Mouse (Mus musculus) embryonic facial prominence, embryonic 11.5 days (tissue): ENCODE results near the gene Capg. TPM values are rescaled to one million over a fixed set of nuclear protein-coding genes. Genes with fewer than 3 reads are reported as not detected.

Experiments used
- ATAC-seq: fragments of 200-750 bp; cut with Nextera tagmentation; replicated peaks from 2 replicates; pipeline ENCODE4 v1.8.0; 2017; ENCODE audit warnings: low read depth; ENCODE audit not compliant: insufficient number of reproducible peaks, low FRiP score, low TSS enrichment
- DNase-seq: peaks from one replicate; pipeline ENCODE4 v3.0.0-alpha.2; 2015; ENCODE audit warnings: low spot score
- H3K27ac ChIP-seq: fragments of 300-500 bp; sonication (generic); replicated peaks from 2 replicates; pipeline ENCODE4 v1.5.1; 2014; ENCODE audit warnings: mild to moderate bottlenecking, low read depth, low read length, control low read depth
- H3K27me3 ChIP-seq: fragments of 300-500 bp; sonication (generic); 2 replicates; pipeline ENCODE4 v1.6.1; 2014; ENCODE audit warnings: mild to moderate bottlenecking, low read length, moderate library complexity, mixed read lengths; ENCODE audit not compliant: control insufficient read depth, insufficient read depth
- H3K36me3 ChIP-seq: fragments of 300-500 bp; sonication (generic); replicated peaks from 2 replicates; pipeline ENCODE4 v1.6.1; 2014; ENCODE audit warnings: low read depth, mild to moderate bottlenecking, low read length, moderate library complexity, mixed read lengths; ENCODE audit not compliant: control insufficient read depth, insufficient read depth
- H3K4me1 ChIP-seq: fragments of 300-500 bp; sonication (generic); 2 replicates; pipeline ENCODE4 v1.6.1; 2014; ENCODE audit warnings: low read length, mixed read lengths; ENCODE audit not compliant: control insufficient read depth, insufficient read depth
- H3K4me2 ChIP-seq: fragments of 300-500 bp; sonication (generic); 2 replicates; pipeline ENCODE4 v1.6.1; 2014; ENCODE audit warnings: low read depth, mild to moderate bottlenecking, control low read depth, low read length, moderate library complexity
- H3K4me3 ChIP-seq: fragments of 300-500 bp; sonication (generic); 2 replicates; pipeline ENCODE4 v1.5.1; 2014; ENCODE audit warnings: low read depth, low read length, control low read depth
- H3K9ac ChIP-seq: fragments of 300-500 bp; sonication (generic); replicated peaks from 2 replicates; pipeline ENCODE4 v1.6.1; 2014; ENCODE audit warnings: mild to moderate bottlenecking, control low read depth, low read length
- H3K9me3 ChIP-seq: fragments of 300-500 bp; sonication (generic); replicated peaks from 2 replicates; pipeline ENCODE4 v1.6.1; 2016; ENCODE audit warnings: mild to moderate bottlenecking, low read length, inconsistent platforms, mixed read lengths; ENCODE audit not compliant: control insufficient read depth
- WGBS: fragments of 180-500 bp; shearing (Covaris S2); extraction: QIAGEN DNeasy Blood & Tissue Kit; methylation state at CpG from one replicate; pipeline ENCODE4 v1.1.7; 2014; 5-methylcytosine and 5-hydroxymethylcytosine counted together
- polyA plus RNA-seq: library from polyadenylated mRNA; unstranded; fragments of >200 nt; fragmentation: Nextera tagmentation; extraction: Ambion mirVana; gene quantifications from 2 replicates; pipeline ENCODE4 v1.2.1, GENCODE M21; 2014

Gene Capg
- polyA plus RNA-seq, 1 experiment from 2014 or later: 17.5 TPM

GRCm38 (mm10) chr6:72550025-72550424, 5.8 kb downstream of the Capg start:
- Histone ChIP-seq H3K27ac (no peak overlapping the region), H3K27me3 (no peaks in the 10 kb centered on the region)
- no peak for DNase-seq

DNA sequence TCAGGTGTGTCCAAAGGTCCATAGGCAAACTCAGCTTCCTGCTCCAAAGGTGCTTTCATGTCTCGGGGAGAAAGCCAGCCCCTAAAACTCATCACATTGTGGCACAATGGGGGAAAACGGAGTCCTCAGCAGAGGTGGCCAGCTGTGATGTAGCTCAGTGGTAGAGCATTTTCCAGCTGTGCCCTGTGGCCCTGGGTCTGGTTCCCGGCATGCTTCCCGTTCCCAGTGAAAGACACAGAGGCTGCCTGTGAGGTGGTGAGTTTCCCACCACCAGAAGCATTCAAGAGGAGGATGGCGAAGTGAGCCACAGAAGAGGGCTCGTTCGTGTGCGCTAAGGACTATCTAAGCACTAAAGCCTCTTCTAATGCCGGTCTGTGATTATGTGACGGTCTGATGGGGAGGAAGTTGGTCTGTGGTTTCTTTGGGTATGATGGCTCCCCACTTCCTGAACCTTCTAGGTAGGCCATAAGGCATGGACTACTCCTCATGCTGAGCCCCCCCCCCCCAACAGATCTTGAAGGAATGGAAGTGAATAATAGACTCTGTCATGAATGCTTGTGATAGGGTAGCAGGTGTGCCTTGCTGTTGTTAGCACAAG, 6.4 kb downstream of the Capg start:
- Histone ChIP-seq H3K4me2 (no peak overlapping the region), H3K4me1 (peaks cover 3% of the 10 kb centered on the region; the same call in 1 of the 2 replicates), H3K9ac (no peak overlapping the region), H3K4me3 (no peak overlapping the region), H3K36me3 (no peaks in the 10 kb centered on the region), H3K27ac (no peak overlapping the region), H3K27me3 (no peaks in the 10 kb centered on the region), H3K9me3 (no peaks in the 10 kb centered on the region)
- DNase-seq (no peak), ATAC-seq (no peak)
- WGBS: 84% methylated on average over 10 of the region's 10 CpGs

More at GRCm38 (mm10) chr6:72550025-72550424, 5.8 kb downstream of the Capg start:
- Histone ChIP-seq H3K9me3 (no peaks in the 10 kb centered on the region), H3K9ac (no peak overlapping the region), H3K36me3 (no peaks in the 10 kb centered on the region), H3K4me3 (no peak overlapping the region), H3K4me2 (no peak overlapping the region), H3K4me1 (peaks cover 3% of the 10 kb centered on the region; the same call in 1 of the 2 replicates)
- 53% methylated on average over 6 of the region's 6 CpGs for WGBS
- ATAC-seq: no peak

GRCm38 (mm10) chr6:72552171-72553078, 8.2 kb downstream of the Capg start:
- Histone ChIP-seq H3K36me3 (no peaks in the 10 kb centered on the region), H3K9ac (peak overlapping the region; percentile 60), H3K27me3 (no peaks in the 10 kb centered on the region), H3K4me2 (peak overlapping the region; percentile 56), H3K9me3 (no peaks in the 10 kb centered on the region), H3K4me1 (peaks cover 3% of the 10 kb centered on the region; the same call in 1 of the 2 replicates), H3K27ac (peak overlapping the region; percentile 92), H3K4me3 (peak overlapping the region; percentile 30)
- ATAC-seq (peak; percentile 87), DNase-seq (peak; percentile 87)
- WGBS: 10% methylated on average over 27 of the region's 27 CpGs

DNA sequence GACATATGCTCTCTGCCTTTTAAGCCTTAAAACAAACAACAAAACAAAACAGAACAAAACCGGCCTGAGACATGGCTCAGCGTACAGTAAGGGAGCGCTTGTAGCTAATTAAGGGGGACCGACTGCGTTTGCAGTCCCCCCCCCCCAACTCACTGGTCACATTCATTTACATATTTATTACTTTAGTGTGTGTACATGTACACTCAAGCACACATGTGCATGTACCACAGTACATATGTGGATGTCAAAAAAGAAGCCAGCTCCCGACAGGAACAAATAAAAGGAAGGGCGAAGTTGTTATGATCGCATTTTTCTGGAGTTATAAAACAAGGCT, 8.9 kb downstream of the Capg start:
- ATAC-seq: peak; percentile 30; the same call in 1 of the 2 replicates
- Histone ChIP-seq H3K9ac (peak overlapping the region; percentile 60), H3K4me1 (peaks cover 3% of the 10 kb centered on the region; the same call in 1 of the 2 replicates), H3K27me3 (no peaks in the 10 kb centered on the region), H3K4me3 (peak overlapping the region; percentile 30), H3K9me3 (no peaks in the 10 kb centered on the region), H3K4me2 (peak overlapping the region; percentile 56), H3K36me3 (no peaks in the 10 kb centered on the region), H3K27ac (peak overlapping the region; percentile 92)
- WGBS: 15% methylated on average over 8 of the region's 8 CpGs
- DNase-seq: no peak

DNA sequence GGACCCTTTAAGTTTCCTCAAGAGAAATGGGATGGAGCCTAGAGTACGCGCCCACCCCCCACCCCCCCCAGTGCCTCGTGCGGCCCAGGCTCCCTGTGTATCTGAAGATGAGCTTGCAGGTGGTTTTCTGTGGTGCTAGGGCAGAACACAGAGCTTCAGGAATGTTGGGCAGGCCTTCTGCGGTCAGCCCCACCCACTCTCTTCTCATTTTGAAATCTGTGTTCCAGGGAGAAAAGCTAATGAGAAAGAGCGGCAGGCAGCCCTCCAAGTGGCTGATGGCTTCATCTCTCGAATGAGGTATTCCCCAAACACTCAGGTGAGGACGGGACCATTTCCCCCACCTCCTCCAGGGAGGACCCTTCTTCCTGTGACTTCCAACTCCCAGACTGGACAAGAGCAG, 16.6 kb downstream of the Capg start:
- WGBS: 79% methylated on average over 8 of the region's 8 CpGs
- H3K27ac ChIP-seq: no peak overlapping the region
- ATAC-seq (no peak), DNase-seq (no peak)
- no peaks in the 10 kb centered on the region for H3K9me3 ChIP-seq
- no peaks in the 10 kb centered on the region for H3K4me1 ChIP-seq
- H3K4me3 ChIP-seq: no peak overlapping the region
- no peak overlapping the region for H3K9ac ChIP-seq
- H3K36me3 ChIP-seq: no peaks in the 10 kb centered on the region
- no peak overlapping the region for H3K4me2 ChIP-seq
- H3K27me3 ChIP-seq: no peaks in the 10 kb centered on the region

GRCm38 (mm10) chr6:72562486-72562885, 18.3 kb downstream of the Capg start:
- Histone ChIP-seq H3K27ac (no peak overlapping the region), H3K9ac (no peak overlapping the region), H3K9me3 (no peaks in the 10 kb centered on the region), H3K4me1 (no peaks in the 10 kb centered on the region), H3K36me3 (no peaks in the 10 kb centered on the region), H3K4me2 (no peak overlapping the region), H3K27me3 (no peaks in the 10 kb centered on the region), H3K4me3 (no peak overlapping the region)
- 46% methylated on average over 6 of the region's 6 CpGs for WGBS
- ATAC-seq (no peak), DNase-seq (peak; percentile 9)

GRCm38 (mm10) chr6:72562894-72563293, 18.7 kb downstream of the Capg start:
- H3K9ac ChIP-seq: no peak overlapping the region
- H3K9me3 ChIP-seq: no peaks in the 10 kb centered on the region
- H3K27me3 ChIP-seq: no peaks in the 10 kb centered on the region
- WGBS: 55% methylated on average over 5 of the region's 5 CpGs
- no peak overlapping the region for H3K4me3 ChIP-seq
- DNase-seq (no peak), ATAC-seq (no peak)
- H3K27ac ChIP-seq: no peak overlapping the region
- H3K4me1 ChIP-seq: no peaks in the 10 kb centered on the region
- no peak overlapping the region for H3K4me2 ChIP-seq
- H3K36me3 ChIP-seq: no peaks in the 10 kb centered on the region

DNA sequence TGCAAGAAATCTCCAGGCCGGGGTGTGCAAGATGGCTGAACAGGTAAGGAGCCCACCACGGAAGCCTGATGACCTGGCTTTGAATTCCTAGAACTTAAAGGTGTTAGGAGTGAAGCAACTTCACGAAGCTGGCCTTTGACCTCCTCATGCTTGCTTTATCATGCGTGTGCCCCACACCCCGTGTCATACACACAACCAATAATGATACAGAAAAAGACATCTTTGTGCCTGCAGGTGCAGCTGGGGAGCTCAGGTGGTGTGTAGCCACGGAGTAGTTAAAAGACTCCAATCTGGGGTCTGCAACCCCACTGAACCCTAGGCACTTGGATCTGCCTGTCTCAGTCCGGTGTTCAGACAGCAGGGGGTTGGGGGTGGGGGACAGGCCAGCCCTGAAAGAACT, 21.3 kb downstream of the Capg start:
- no peak overlapping the region for H3K9ac ChIP-seq
- 0 out of 2 replicates have a peak, but pooled peaks have one; percentile 1 for ATAC-seq
- 73% methylated on average over 7 of the region's 7 CpGs for WGBS

More for the DNA sequence above, 21.3 kb downstream of the Capg start:
- Histone ChIP-seq H3K27ac (no peak overlapping the region), H3K4me2 (no peak overlapping the region), H3K4me3 (no peak overlapping the region), H3K4me1 (no peaks in the 10 kb centered on the region), H3K36me3 (no peaks in the 10 kb centered on the region), H3K9me3 (no peaks in the 10 kb centered on the region), H3K27me3 (no peaks in the 10 kb centered on the region)
- no peak for DNase-seq
